Mouse (Mus musculus) 416B (cell line): ENCODE data around the gene Metrn.
"Not testable (repeated sequence)": the region's sequence is repeated elsewhere in the genome, so short reads cannot be mapped to it uniquely, and the experiment has no call there.

Experiments
- DNase-seq: peaks from one replicate; pipeline ENCODE4 v3.0.0; 2011; ENCODE audit warnings: low read depth

Gene Metrn

DNA sequence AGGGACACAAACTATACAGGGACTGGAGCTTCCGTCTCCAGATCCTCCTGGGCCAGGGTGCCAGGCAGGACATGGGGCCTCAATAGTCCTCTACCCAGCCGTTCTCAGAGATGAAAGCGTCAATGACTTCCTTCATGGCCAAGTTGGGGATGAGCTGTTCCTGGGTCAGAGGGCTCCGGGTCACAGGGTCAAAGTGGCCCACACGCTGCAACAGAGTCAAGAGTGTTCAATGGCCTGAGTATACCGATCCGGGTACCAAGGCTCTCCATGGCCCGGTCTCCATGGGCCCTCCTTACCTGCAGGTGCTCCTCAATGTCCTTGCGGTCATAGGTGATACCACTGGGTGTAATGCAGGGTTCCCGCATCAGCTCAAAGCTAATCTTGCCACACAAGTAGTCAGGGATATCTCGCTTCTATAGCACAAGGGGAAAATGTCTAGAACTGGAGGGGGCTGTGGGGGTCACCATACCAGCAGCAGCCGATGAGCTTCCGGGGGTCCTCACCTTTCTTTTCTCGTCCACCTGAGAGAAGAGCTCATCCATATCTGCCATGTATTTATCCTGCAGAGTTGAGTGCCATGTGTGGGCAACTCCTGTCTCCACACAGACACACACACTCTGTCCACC, 34.0 kb upstream of the Metrn start:
- no peak for DNase-seq

DNA sequence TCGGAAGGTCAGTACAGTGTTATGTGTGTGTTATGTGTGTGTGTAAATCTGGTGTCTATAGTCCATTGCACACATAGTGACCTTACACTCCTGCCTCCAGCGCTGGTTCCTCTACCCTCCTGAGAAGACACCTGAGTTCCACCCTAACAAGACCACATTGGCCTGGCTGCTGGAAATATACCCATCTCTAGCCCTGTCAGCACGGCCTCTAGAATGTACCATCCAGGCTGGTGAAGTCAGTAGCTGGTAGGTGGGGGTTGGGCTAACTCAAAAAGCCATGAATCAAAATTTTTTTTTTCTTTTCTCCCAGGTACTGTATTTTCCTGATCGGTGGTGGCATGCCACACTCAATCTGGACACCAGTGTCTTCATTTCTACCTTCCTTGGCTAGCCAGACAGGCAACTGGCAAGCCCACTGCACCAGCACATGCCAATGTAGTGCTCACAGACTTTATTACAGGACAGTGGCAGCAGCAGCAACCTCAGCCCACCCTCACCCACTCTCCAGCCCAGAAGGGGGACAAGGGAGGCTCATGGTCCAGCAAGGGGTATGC, 33.3 kb upstream of the Metrn start:
- no peak for DNase-seq

DNA sequence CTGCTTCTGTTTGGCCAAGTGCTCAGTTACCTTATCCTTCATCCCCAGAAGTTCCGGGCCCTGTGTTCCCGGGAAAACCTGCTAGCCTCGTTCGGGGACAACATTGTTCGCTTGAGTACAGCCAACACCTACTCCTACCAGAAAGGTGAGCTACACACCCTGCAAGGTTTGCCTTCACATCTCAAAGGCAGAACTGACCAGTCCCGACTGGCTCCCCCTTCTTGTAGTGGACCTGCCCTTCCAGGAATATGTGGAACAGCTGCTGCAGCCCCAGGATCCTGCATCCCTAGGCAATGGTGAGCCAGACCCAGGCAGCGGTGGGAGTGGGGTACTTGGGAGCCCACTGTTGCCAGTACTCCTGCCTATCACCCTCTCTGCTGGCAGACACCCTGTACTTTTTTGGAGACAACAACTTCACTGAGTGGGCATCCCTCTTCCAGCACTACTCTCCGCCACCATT, 32.7 kb upstream of the Metrn start:
- no peak for DNase-seq

DNA sequence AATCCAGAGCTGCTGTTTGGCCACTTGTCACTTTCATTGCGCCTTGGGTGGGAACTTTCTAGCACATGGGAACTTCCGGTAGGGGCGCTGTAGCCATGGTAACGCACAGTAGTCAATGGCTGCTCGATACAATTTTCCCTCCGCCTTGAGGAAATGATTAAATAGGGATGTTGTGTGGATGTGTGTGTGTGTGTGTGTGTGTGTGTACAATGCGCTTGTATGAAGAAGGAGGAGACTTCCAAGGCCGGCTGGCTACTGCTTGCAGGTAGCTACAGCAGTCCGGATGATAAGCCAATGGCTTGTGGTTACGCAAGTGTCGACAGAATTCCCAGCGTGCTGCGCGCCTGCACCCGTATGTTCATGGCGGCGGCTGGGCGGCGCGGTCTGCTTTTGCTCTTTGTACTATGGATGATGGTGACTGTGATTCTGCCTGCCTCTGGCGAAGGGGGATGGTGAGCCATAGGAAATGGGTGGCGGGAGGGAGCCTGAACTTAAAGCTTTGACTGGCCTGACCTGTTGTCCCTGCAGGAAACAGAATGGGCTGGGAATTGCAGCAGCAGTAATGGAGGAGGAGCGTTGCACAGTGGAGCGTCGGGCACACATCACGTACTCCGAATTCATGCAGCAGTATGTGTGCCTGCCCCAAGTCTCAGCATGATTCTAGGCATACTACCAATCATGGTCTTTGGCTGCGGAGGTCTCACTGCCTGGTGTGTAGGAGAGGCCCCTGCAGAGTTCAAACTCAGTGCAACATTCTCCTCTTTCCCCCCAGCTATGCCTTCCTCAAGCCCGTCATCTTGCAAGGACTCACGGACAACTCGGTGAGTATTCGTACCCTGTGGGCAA, 32.0 kb upstream of the Metrn start, which contains the start of gene Jmjd8:
Gene Jmjd8 (plus strand): TSS at position 156 of the 846 bp plus-strand sequence.
- no peak for DNase-seq

DNA sequence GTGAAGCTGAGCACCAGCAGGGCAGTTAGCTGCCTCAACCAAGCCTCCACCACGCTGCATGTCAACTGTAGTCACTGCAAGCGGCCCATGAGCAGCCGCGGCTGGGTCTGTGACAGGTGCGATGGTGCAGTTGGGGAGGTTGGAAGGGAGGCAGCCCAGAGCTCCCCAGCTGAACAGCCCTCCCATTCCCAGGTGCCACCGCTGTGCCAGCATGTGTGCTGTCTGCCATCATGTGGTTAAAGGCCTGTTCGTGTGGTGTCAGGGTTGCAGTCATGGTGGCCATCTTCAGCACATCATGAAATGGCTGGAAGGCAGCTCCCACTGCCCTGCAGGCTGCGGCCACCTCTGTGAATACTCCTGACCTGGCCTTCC, 31.3 kb upstream of the Metrn start:
- DNase-seq = no peak

DNA sequence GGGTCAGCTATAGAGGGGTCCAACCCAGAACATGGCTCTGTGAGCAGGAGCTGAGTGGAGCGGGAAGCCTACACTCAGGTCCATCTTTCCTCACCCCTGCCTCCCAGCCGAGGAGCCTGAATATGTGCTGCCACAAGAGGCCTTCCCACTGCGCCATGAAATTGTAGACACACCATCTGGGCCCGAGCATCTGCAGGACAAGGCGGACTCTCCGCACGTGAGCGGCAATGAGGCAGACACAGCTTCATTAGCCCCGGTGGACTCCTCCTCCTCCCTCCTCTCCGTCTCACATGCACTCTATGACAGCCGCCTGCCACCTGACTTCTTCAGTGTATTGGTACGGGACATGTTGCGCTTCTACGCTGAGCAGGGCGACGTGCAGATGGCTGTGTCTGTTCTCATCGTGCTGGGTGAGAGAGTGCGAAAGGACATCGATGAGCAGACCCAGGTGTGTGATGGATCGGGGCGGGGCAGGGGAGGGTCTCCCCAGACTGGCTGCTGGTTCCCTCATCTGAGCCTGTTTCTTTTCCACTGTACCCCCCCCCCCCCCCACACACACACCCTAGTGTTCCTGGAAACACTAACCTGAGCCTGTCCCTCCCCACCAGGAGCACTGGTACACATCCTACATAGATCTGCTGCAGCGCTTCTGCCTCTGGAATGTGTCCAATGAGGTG, 30.7 kb upstream of the Metrn start:
- no peak for DNase-seq

DNA sequence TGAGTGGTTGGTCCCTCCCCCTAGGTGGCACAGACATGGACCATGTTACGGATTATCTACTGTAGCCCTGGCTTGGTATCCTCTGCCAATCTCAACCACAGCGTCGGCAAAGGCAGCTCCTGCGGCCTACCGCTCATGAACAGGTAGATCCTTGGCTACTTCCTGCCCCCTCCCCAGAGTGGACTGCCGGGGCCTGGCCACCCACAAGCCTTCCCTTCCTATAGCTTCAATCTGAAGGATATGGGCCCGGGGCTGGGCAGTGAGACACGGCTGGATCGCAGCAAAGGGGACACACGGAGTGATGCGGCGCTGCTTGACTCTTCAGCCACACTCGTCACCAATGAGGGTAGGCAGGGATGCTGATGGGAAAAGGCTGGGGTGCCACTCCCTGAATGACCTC, 30.1 kb upstream of the Metrn start:
- DNase-seq = no peak

DNA sequence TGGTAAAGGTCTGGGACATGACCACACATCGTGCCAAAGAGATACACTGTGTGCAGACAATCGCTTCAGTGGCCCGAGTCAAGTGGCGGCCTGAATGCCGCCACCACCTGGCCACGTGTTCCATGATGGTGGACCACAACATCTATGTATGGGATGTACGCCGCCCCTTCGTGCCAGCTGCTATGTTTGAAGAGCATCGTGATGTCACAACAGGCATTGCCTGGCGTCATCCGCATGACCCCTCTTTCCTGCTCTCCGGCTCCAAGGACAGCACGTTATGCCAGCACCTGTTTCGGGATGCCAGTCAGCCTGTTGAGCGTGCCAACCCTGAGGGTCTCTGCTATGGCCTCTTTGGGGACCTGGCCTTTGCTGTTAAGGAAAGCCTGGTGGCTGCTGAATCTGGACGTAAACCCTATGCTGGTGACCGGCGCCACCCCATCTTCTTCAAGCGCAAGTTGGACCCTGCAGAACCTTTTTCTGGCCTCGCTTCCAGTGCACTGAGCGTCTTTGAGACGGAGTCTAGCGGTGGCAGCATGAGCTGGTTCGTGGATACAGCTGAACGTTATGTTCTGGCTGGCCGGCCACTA, 29.1 kb upstream of the Metrn start:
- DNase-seq = no peak

DNA sequence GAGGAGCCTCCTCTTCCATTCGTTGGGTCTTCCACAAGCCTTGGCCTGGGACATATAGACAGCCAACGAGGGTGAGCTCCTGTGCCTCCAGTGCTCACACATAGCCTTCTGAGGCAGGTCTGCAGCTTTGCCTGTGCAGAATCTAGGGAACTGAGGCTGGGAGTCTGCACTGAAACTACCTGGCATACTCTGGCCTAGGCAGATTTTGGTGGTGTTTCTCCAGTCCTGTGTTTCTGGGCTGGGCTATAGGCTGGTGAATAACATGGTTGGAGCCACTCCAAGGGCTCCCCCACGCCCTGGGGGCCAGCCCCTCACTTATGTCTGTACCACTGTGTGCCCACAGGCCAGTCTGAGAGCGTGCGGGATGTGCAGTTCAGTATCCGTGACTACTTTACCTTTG, 28.4 kb upstream of the Metrn start:
- DNase-seq = no peak

DNA sequence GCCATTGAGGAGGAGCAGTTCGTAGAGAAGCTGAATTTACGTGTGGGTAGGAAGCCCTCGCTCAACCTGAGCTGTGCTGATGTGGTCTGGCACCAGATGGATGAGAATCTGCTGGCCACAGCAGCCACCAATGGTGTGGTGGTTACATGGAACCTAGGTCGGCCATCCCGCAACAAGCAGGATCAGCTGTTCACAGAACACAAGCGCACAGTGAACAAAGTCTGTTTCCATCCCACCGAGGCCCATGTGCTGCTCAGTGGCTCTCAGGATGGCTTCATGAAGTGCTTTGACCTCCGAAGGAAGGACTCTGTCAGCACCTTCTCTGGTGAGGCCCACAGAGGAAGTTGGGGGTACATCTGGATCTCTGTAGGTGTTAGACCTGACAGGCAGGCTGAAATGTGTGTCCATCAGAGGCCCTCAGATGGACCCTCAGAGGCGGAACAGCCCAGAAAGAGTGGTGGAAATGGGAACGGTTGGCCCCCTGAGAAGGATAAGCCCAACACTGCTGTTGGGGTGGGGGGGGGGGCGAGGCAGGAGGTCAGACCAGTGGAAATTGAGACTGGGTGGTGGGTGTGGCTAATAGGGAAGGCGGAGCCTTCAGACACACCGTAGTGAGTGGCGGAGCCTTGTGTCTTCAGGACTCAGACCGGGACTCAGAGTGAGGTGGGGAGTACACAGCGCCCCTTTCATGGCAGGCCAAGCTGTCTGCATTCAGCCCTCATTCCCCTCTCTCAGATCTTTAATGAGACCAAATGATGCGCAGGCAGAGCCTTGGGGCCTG, 27.6 kb upstream of the Metrn start:
- no peak for DNase-seq

DNA sequence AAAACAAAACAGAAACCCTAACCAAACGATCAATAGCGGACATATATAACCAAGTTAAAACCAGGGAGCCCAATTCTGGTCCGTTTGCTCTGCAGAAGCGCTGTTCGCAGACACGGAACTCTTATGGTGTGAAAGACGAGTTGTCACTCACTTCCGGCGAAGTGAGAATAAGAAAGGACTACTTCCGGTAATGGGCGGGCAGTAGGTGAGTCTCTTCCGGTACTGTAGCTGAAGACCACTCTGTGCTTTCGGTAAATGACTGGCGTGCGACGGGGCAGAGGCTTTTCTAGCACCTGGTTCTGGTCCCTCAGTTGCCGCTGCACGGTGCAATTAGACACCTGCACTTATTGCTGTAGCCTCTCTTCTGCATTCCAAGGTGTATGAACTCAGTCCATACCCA, 26.5 kb upstream of the Metrn start, which contains the start of gene Wdr24:
Gene Wdr24 (plus strand): TSS at position 176 of the 400 bp plus-strand sequence.
- peak; percentile 95 for DNase-seq

DNA sequence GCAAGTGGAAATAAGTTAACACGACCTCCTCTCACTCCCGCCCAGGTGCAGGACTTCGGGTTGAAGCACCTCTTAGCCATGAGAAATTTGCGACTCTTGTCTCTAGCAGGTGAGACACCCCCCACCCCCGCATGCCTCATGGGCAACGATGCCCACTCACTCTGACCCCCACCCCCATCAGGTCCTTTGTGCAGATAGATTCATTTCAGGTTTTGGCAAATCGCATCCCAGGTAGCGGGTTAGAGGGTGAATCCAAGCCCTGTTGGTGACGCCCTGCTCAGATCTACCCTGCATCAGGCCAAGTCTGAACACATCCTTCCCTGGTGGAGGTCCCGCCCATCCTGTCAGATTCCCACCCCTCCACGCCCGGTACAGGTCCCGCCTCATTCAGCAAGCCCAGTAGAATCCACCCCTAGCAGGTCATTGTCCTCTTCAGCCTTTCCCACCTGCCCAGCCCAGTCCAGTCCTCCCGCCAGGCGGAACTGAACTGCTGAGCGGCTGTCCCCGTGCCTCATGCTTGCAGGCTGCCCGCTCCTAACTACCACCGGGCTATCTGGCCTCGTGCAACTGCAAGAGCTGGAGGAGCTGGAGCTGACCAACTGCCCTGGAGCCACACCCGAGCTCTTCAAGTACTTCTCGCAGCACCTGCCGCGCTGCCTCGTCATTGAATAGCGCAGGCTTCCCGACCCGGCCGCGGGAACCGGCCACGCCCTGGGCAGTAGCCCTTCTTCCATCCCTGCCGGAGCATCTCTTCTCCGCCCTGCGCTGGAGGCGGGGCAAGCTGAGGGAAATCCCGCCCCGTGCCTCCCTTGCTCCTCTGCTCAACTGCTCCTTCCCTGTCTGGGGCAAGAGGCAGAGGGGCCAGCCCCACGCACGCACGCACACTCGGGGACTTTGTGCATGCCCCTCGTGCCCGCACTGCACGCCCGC, 22.2 kb upstream of the Metrn start:
- no peak for DNase-seq

DNA sequence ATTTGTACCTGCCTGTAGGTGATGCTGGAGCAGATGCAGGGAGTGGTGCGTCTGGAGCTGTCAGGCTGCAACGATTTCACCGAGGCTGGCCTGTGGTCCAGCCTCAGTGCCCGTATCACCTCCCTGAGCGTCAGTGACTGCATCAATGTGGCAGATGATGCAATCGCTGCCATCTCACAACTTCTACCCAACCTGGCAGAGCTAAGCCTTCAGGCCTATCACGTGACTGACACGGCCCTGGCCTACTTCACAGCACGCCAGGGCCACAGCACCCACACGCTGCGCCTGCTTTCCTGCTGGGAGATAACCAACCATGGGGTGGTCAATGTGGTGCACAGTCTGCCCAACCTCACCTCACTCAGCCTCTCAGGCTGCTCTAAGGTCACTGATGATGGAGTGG, 20.7 kb upstream of the Metrn start:
- DNase-seq = no peak

DNA sequence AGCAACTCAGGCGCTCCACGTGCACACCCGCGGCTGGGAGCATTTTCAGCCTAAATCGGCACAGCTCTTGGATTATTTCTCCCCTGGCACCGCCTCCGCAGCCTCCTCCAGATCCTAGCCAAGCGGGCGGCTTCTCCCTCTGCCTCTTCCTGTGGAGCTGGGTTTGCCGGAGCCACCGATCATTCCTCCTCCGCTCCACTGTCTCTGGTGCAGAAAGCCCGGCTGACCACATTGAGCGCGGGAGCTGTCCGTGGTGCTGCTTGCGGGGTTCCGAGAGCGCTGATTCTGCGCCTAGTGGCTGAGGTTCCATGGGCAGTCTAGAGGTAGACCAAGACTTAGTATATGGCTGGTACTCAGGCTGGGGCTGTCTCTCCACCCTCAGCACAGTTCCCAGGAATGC, 16.5 kb upstream of the Metrn start:
- peak; percentile 26 for DNase-seq

DNA sequence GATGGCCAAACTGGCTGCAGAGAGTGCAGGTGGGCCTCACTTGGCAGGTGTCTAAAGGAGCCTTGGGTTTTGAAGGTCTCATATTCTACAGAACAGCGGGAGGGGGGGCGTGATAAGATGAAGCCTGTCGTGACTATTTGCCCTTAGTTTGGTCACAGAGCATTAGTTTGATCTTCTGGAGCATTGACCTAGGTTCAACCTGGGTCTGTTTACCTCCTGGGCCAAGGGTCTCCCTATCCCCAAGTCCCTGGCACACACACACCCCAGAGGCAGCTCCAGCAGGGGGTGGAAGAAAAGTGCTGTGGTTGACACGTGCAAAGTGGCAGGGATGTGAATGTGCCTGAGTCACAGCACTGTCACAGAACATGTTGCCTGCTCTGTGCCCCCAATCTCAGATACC, 14.0 kb upstream of the Metrn start:
- DNase-seq = no peak

DNA sequence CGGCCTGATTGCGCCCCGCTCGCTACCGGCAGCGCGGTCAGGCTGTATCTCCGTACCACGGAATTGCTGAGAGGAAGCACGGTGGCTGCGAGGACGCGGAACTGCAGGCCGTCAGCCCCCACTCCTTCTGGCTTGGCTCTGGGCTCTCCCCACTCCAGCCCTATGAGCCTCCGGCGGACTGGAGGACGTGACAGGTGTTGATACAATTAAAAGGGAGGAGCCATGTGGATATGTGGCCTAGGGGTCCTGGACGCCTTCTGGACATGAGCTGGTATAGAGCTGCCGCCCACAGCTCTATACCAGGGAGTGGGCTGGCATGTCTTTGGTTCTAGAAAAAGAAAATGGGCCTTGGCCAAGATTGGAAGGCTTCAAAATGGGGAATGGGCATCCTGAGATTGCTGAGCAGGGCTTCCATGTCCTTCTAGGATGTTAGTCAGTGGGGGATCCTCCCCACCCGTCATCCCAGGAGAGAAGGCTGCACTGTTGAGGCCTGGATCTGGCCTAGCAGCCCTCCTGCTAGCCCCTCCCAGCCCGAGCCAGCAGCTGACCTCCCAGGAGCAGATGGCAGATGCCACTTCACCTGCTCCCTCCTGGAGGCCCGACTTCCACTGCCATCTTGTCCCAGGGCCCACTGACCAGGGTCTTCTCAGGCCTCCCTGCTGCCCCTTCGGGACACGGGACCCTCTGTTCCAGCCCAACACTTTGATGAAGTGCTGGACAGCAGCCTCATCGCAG, 12.8 kb upstream of the Metrn start:
- DNase-seq = no peak

DNA sequence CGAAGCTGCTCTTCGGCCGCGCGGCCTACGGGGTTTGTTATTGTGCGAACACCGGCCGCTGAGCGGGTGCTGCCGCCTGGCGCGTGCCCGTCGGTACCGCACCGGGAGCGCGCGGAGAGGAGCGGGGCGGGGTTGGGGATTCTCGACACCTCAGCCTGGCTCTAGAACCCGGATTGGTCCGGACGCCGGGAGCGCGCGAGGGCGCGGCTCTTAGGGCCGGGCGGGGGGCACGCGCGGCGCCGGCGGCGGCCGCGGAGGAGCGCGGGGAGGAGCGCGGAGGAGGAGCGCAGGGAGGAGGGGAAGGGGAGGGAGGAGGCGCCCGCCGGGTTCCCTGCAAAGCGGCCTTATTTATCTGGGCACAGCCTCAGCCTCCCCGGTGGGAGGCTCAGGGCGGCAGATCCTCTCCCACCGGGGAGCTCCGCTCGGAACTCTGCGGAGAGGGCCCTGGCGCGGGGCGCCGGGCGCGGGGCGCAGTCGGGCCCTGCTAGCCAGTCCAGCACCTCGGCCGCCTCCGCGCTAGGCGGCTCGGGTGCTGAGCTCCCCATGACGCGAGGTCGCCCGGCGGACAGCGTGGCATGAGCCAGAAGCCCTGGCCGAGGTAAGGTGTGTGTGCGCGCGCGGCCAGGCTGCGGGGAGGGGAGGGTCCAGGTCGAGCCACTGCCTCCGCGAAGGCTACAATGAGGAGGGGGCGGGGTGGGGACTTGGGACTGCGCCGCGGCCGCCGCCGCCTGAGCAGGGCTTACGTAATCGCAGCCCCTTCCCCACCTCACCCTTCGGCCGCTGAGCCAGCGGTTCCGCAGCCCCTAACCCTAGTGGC, 12.1 kb upstream of the Metrn start, which contains the start of gene Fbxl16:
Gene Fbxl16 (plus strand): TSS at position 297 of the 817 bp plus-strand sequence.
- DNase-seq = no peak

DNA sequence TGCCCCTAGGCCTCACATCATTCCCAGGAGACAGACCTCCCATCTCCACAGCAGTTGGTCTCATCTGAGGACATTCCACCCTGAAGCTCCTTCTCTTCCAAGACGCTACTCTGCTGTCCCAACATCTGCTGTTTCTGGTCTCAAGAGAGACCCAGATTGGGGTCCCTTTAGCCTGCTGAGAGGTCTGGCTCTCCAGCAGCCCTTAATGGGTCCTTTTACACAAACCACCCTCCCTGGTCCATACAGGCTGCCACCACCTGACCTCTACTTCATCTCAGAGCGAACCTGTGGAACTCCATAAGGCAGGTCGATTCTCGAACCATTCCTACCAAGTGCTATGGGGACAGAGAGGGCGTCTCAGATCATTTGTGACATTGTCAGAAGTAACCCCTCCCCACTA, 11.1 kb upstream of the Metrn start:
- DNase-seq = no peak

DNA sequence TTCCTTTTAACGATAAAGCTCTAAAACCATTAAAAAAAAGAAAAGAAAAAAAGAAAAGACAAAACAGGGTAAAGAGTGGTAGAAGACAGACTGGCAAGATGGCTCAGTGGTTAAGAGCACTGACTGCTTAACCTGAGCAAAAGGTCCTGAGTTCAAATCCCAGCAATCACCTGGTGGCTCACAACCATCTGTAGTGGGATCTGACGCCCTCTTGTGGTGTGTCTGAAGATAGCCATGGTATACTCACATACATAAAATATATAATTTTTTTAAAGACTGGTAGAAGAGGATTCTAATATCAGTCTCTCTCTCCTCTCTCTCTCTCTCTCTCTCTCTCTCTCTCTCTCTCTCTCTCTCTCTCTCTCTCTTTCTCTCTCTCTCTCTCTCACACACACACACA, 10.5 kb upstream of the Metrn start:
- not testable (repeated sequence) for DNase-seq
